Mouse (Mus musculus): ENCODE data around the gene C3. TPM values are rescaled to one million over a fixed set of nuclear protein-coding genes. Genes with fewer than 3 reads are reported as not detected.

The C3 gene
- polyA plus RNA-seq, 1 experiment from 2014 or later: 0.19 TPM

- H3K4me1 ChIP-seq (ENCODE audit: control insufficient read depth, insufficient read depth, low read length): no peaks in the 10 kb centered on the region
- no peak overlapping the region for H3K4me2 ChIP-seq
- no peak overlapping the region for H3K9ac ChIP-seq (ENCODE audit: low read length)
- 27% methylated on average over 21 of the region's 22 CpGs for WGBS
- no peaks in the 10 kb centered on the region for H3K36me3 ChIP-seq (ENCODE audit: control insufficient read depth, insufficient read depth, low read length)
- H3K27me3 ChIP-seq (ENCODE audit: control insufficient read depth, insufficient read depth, low read length): no peaks in the 10 kb centered on the region
- peak; percentile 68 for DNase-seq (ENCODE audit: low spot score, missing footprints)
- no peaks in the 10 kb centered on the region for H3K9me3 ChIP-seq (ENCODE audit: control insufficient read depth, low read length)
- H3K27ac ChIP-seq (ENCODE audit: low read depth, low read length): no peak overlapping the region
- no peak for ATAC-seq (ENCODE audit: low FRiP score)
- H3K4me3 ChIP-seq (ENCODE audit: low read depth, low read length): no peak overlapping the region
Measured at GRCm38 (mm10) chr17:57264972-57265945, 37.3 kb upstream of the C3 start.

GRCm38 (mm10) chr17:57264164-57264563, 36.2 kb upstream of the C3 start:
- Histone ChIP-seq H3K4me3 (ENCODE audit: low read depth, low read length) (no peak overlapping the region), H3K36me3 (ENCODE audit: control insufficient read depth, insufficient read depth, low read length) (no peaks in the 10 kb centered on the region), H3K9me3 (ENCODE audit: control insufficient read depth, low read length) (no peaks in the 10 kb centered on the region), H3K27ac (ENCODE audit: low read depth, low read length) (no peak overlapping the region), H3K4me1 (ENCODE audit: control insufficient read depth, insufficient read depth, low read length) (no peaks in the 10 kb centered on the region), H3K9ac (ENCODE audit: low read length) (no peak overlapping the region), H3K27me3 (ENCODE audit: control insufficient read depth, insufficient read depth, low read length) (no peaks in the 10 kb centered on the region), H3K4me2 (no peak overlapping the region)
- ATAC-seq (ENCODE audit: low FRiP score): no peak
- 87% methylated on average over 2 of the region's 2 CpGs for WGBS
- DNase-seq (ENCODE audit: low spot score, missing footprints): peak; percentile 78

- Histone ChIP-seq H3K9ac (ENCODE audit: low read length) (no peak overlapping the region), H3K27me3 (ENCODE audit: control insufficient read depth, insufficient read depth, low read length) (no peaks in the 10 kb centered on the region), H3K9me3 (ENCODE audit: control insufficient read depth, low read length) (no peaks in the 10 kb centered on the region), H3K4me3 (ENCODE audit: low read depth, low read length) (no peak overlapping the region), H3K4me1 (ENCODE audit: control insufficient read depth, insufficient read depth, low read length) (no peaks in the 10 kb centered on the region), H3K36me3 (ENCODE audit: control insufficient read depth, insufficient read depth, low read length) (0 out of 2 replicates have a peak, but pooled peaks cover 3% of the 10 kb centered on the region), H3K4me2 (no peak overlapping the region), H3K27ac (ENCODE audit: low read depth, low read length) (no peak overlapping the region)
- DNase-seq (ENCODE audit: low spot score, missing footprints): peak; percentile 49
- no peak for ATAC-seq (ENCODE audit: low FRiP score)
- 91% methylated on average over 17 of the region's 17 CpGs for whole genome bisulfite sequencing
Measured at GRCm38 (mm10) chr17:57262901-57263550, 35.1 kb upstream of the C3 start.

- WGBS: 52% methylated on average over 1 of the region's 1 CpGs
- ATAC-seq (ENCODE audit: low FRiP score) (no peak), DNase-seq (ENCODE audit: low spot score, missing footprints) (no peak)
- Histone ChIP-seq H3K36me3 (ENCODE audit: control insufficient read depth, insufficient read depth, low read length) (peaks cover 7% of the 10 kb centered on the region; the same call in 1 of the 2 replicates), H3K4me1 (ENCODE audit: control insufficient read depth, insufficient read depth, low read length) (no peaks in the 10 kb centered on the region), H3K27ac (ENCODE audit: low read depth, low read length) (no peak overlapping the region), H3K9ac (ENCODE audit: low read length) (no peak overlapping the region), H3K4me2 (no peak overlapping the region), H3K9me3 (ENCODE audit: control insufficient read depth, low read length) (no peaks in the 10 kb centered on the region), H3K27me3 (ENCODE audit: control insufficient read depth, insufficient read depth, low read length) (no peaks in the 10 kb centered on the region), H3K4me3 (ENCODE audit: low read depth, low read length) (no peak overlapping the region)
Measured at GRCm38 (mm10) chr17:57261796-57262195, 33.9 kb upstream of the C3 start.

GRCm38 (mm10) chr17:57261286-57261685, 33.4 kb upstream of the C3 start:
- Histone ChIP-seq H3K9me3 (ENCODE audit: control insufficient read depth, low read length) (no peaks in the 10 kb centered on the region), H3K4me1 (ENCODE audit: control insufficient read depth, insufficient read depth, low read length) (no peaks in the 10 kb centered on the region), H3K36me3 (ENCODE audit: control insufficient read depth, insufficient read depth, low read length) (peaks cover 8% of the 10 kb centered on the region; the same call in 1 of the 2 replicates), H3K27ac (ENCODE audit: low read depth, low read length) (no peak overlapping the region), H3K4me2 (no peak overlapping the region), H3K27me3 (ENCODE audit: control insufficient read depth, insufficient read depth, low read length) (no peaks in the 10 kb centered on the region), H3K9ac (ENCODE audit: low read length) (no peak overlapping the region), H3K4me3 (ENCODE audit: low read depth, low read length) (no peak overlapping the region)
- ATAC-seq (ENCODE audit: low FRiP score): no peak
- DNase-seq (ENCODE audit: low spot score, missing footprints): no peak
- WGBS: 94% methylated on average over 4 of the region's 4 CpGs

- WGBS: 88% methylated on average over 9 of the region's 9 CpGs
- Histone ChIP-seq H3K36me3 (ENCODE audit: control insufficient read depth, insufficient read depth, low read length) (peaks cover 8% of the 10 kb centered on the region; the same call in 1 of the 2 replicates), H3K4me1 (ENCODE audit: control insufficient read depth, insufficient read depth, low read length) (no peaks in the 10 kb centered on the region), H3K9me3 (ENCODE audit: control insufficient read depth, low read length) (no peaks in the 10 kb centered on the region), H3K4me2 (no peak overlapping the region), H3K27me3 (ENCODE audit: control insufficient read depth, insufficient read depth, low read length) (no peaks in the 10 kb centered on the region), H3K27ac (ENCODE audit: low read depth, low read length) (no peak overlapping the region), H3K9ac (ENCODE audit: low read length) (no peak overlapping the region), H3K4me3 (ENCODE audit: low read depth, low read length) (no peak overlapping the region)
- ATAC-seq (ENCODE audit: low FRiP score) (no peak), DNase-seq (ENCODE audit: low spot score, missing footprints) (peak; percentile 28)
Measured at GRCm38 (mm10) chr17:57260351-57260750, 32.4 kb upstream of the C3 start.

- Histone ChIP-seq H3K9ac (ENCODE audit: low read length) (no peak overlapping the region), H3K4me3 (ENCODE audit: low read depth, low read length) (no peak overlapping the region), H3K27ac (ENCODE audit: low read depth, low read length) (no peak overlapping the region), H3K4me2 (no peak overlapping the region), H3K4me1 (ENCODE audit: control insufficient read depth, insufficient read depth, low read length) (no peaks in the 10 kb centered on the region), H3K27me3 (ENCODE audit: control insufficient read depth, insufficient read depth, low read length) (no peaks in the 10 kb centered on the region), H3K9me3 (ENCODE audit: control insufficient read depth, low read length) (no peaks in the 10 kb centered on the region), H3K36me3 (ENCODE audit: control insufficient read depth, insufficient read depth, low read length) (peaks cover 11% of the 10 kb centered on the region; the same call in 1 of the 2 replicates)
- 96% methylated on average over 8 of the region's 8 CpGs for WGBS
- ATAC-seq (ENCODE audit: low FRiP score): no peak
- DNase-seq (ENCODE audit: low spot score, missing footprints): peak; percentile 6
Measured at GRCm38 (mm10) chr17:57259742-57260141, 31.8 kb upstream of the C3 start.

GRCm38 (mm10) chr17:57258191-57258590, 30.3 kb upstream of the C3 start:
- WGBS: 89% methylated on average over 3 of the region's 3 CpGs
- Histone ChIP-seq H3K27me3 (ENCODE audit: control insufficient read depth, insufficient read depth, low read length) (no peaks in the 10 kb centered on the region), H3K4me2 (no peak overlapping the region), H3K36me3 (ENCODE audit: control insufficient read depth, insufficient read depth, low read length) (peaks cover 16% of the 10 kb centered on the region; the same call in 1 of the 2 replicates), H3K27ac (ENCODE audit: low read depth, low read length) (no peak overlapping the region), H3K9ac (ENCODE audit: low read length) (no peak overlapping the region), H3K9me3 (ENCODE audit: control insufficient read depth, low read length) (no peaks in the 10 kb centered on the region), H3K4me3 (ENCODE audit: low read depth, low read length) (no peak overlapping the region), H3K4me1 (ENCODE audit: control insufficient read depth, insufficient read depth, low read length) (no peaks in the 10 kb centered on the region)
- ATAC-seq (ENCODE audit: low FRiP score) (no peak), DNase-seq (ENCODE audit: low spot score, missing footprints) (peak; percentile 37)

Data from midbrain, embryonic 11.5 days (tissue).